Mouse (Mus musculus) limb, embryonic 12.5 days (tissue): ENCODE data around the gene Lhfpl3. TPM values are rescaled to one million over a fixed set of nuclear protein-coding genes. Genes with fewer than 3 reads are reported as not detected.
A peak's percentile ranks its signal among the peaks of the same experiment; 100 is the strongest.

Source experiments
- ATAC-seq: fragments of 200-750 bp; cut with Nextera tagmentation; 2 replicates; pipeline ENCODE4 v1.8.0; 2017; ENCODE audit warnings: low read depth, moderate TSS enrichment; ENCODE audit not compliant: insufficient number of reproducible peaks, insufficient read depth, low FRiP score, low TSS enrichment
- H3K27ac ChIP-seq: fragments of 300-500 bp; sonication (generic); 2 replicates; pipeline ENCODE4 v1.5.1; 2016; ENCODE audit warnings: mild to moderate bottlenecking, moderate library complexity
- H3K27me3 ChIP-seq: fragments of 300-500 bp; sonication (generic); 2 replicates; pipeline ENCODE4 v1.6.1; 2016; ENCODE audit warnings: mild to moderate bottlenecking, moderate library complexity
- H3K36me3 ChIP-seq: fragments of 300-500 bp; sonication (generic); 2 replicates; pipeline ENCODE4 v1.6.1; 2016; ENCODE audit warnings: mild to moderate bottlenecking, moderate library complexity
- H3K4me1 ChIP-seq: fragments of 300-500 bp; sonication (generic); replicated peaks from 2 replicates; pipeline ENCODE4 v1.6.1; 2016
- H3K4me2 ChIP-seq: fragments of 300-500 bp; sonication (generic); 2 replicates; pipeline ENCODE4 v1.6.1; 2016; ENCODE audit warnings: mild to moderate bottlenecking, moderate library complexity
- H3K4me3 ChIP-seq: fragments of 300-500 bp; sonication (generic); replicated peaks from 2 replicates; pipeline ENCODE4 v1.5.1; 2016; ENCODE audit warnings: mild to moderate bottlenecking
- H3K9ac ChIP-seq: fragments of 300-500 bp; sonication (generic); replicated peaks from 2 replicates; pipeline ENCODE4 v1.6.1; 2016; ENCODE audit warnings: mild to moderate bottlenecking, moderate library complexity
- H3K9me3 ChIP-seq: fragments of 300-500 bp; sonication (generic); 2 replicates; pipeline ENCODE4 v1.6.1; 2016; ENCODE audit warnings: mild to moderate bottlenecking, moderate library complexity
- WGBS: fragments of 180-500 bp; shearing (Covaris S2); methylation state at CpG from one replicate; pipeline ENCODE4 v1.1.7; 2016; 5-methylcytosine and 5-hydroxymethylcytosine counted together
- polyA plus RNA-seq: library from polyadenylated mRNA; unstranded; fragments of >200 nt; fragmentation: Nextera tagmentation; extraction: Ambion mirVana; gene quantifications from 2 replicates; pipeline ENCODE4 v1.2.1, GENCODE M21; 2016

Lhfpl3 gene
- polyA plus RNA-seq, 1 experiment from 2014 or later = 0.10 TPM

GRCm38 (mm10) chr5:23225621-23226020 lies 479.8 kb downstream of the Lhfpl3 start:
- H3K9me3 ChIP-seq = no peaks in the 10 kb centered on the region
- no peak overlapping the region for H3K27ac ChIP-seq
- H3K4me2 ChIP-seq = peak overlapping the region; percentile 52; the same call in 1 of the 2 replicates
- no peak for ATAC-seq
- H3K27me3 ChIP-seq = no peaks in the 10 kb centered on the region
- 27% methylated on average over 8 of the region's 8 CpGs for WGBS
- H3K4me1 ChIP-seq = peaks cover 13% of the 10 kb centered on the region; the same call in 1 of the 2 replicates
- H3K36me3 ChIP-seq = no peaks in the 10 kb centered on the region
- no peak overlapping the region for H3K4me3 ChIP-seq
- H3K9ac ChIP-seq = no peak overlapping the region

GRCm38 (mm10) chr5:23226753-23227152 lies 480.9 kb downstream of the Lhfpl3 start:
- Histone ChIP-seq H3K4me1 (peaks cover 13% of the 10 kb centered on the region; the same call in 1 of the 2 replicates), H3K36me3 (no peaks in the 10 kb centered on the region), H3K27ac (no peak overlapping the region), H3K9me3 (no peaks in the 10 kb centered on the region), H3K4me3 (no peak overlapping the region), H3K27me3 (no peaks in the 10 kb centered on the region), H3K4me2 (no peak overlapping the region), H3K9ac (no peak overlapping the region)
- WGBS = 55% methylated on average over 3 of the region's 3 CpGs
- no peak for ATAC-seq

- no peak for ATAC-seq
- no peak overlapping the region for H3K4me3 ChIP-seq
- no peaks in the 10 kb centered on the region for H3K36me3 ChIP-seq
- H3K4me2 ChIP-seq = no peak overlapping the region
- no peak overlapping the region for H3K27ac ChIP-seq
- 54% methylated on average over 4 of the region's 4 CpGs for WGBS
- H3K9ac ChIP-seq = no peak overlapping the region
- H3K4me1 ChIP-seq = no peaks in the 10 kb centered on the region
- no peaks in the 10 kb centered on the region for H3K9me3 ChIP-seq
- H3K27me3 ChIP-seq = no peaks in the 10 kb centered on the region
These were observed 501.1 kb downstream of the Lhfpl3 start for GRCm38 (mm10) chr5:23246974-23247373.

GRCm38 (mm10) chr5:23247784-23248183 lies 501.9 kb downstream of the Lhfpl3 start:
- Histone ChIP-seq H3K9me3 (no peaks in the 10 kb centered on the region), H3K4me3 (no peak overlapping the region), H3K9ac (no peak overlapping the region), H3K36me3 (no peaks in the 10 kb centered on the region), H3K27me3 (no peaks in the 10 kb centered on the region), H3K4me2 (no peak overlapping the region), H3K4me1 (no peaks in the 10 kb centered on the region), H3K27ac (no peak overlapping the region)
- 71% methylated on average over 1 of the region's 1 CpGs for WGBS
- ATAC-seq = no peak

- no peak for ATAC-seq
- Histone ChIP-seq H3K36me3 (no peaks in the 10 kb centered on the region), H3K4me3 (no peak overlapping the region), H3K27ac (no peak overlapping the region), H3K4me2 (no peak overlapping the region), H3K27me3 (no peaks in the 10 kb centered on the region), H3K9ac (no peak overlapping the region), H3K9me3 (no peaks in the 10 kb centered on the region), H3K4me1 (no peaks in the 10 kb centered on the region)
These were observed 502.4 kb downstream of the Lhfpl3 start for GRCm38 (mm10) chr5:23248303-23248702.

GRCm38 (mm10) chr5:23249896-23250875 lies 504.3 kb downstream of the Lhfpl3 start:
- no peak overlapping the region for H3K27ac ChIP-seq
- no peaks in the 10 kb centered on the region for H3K36me3 ChIP-seq
- H3K4me3 ChIP-seq = no peak overlapping the region
- no peaks in the 10 kb centered on the region for H3K27me3 ChIP-seq
- WGBS = 55% methylated on average over 9 of the region's 9 CpGs
- H3K4me1 ChIP-seq = no peaks in the 10 kb centered on the region
- no peak overlapping the region for H3K9ac ChIP-seq
- no peak for ATAC-seq
- no peaks in the 10 kb centered on the region for H3K9me3 ChIP-seq
- H3K4me2 ChIP-seq = no peak overlapping the region

GRCm38 (mm10) chr5:23251462-23252224 lies 505.8 kb downstream of the Lhfpl3 start:
- WGBS = 41% methylated on average over 12 of the region's 12 CpGs
- Histone ChIP-seq H3K27ac (no peak overlapping the region), H3K4me2 (no peak overlapping the region)

GRCm38 (mm10) chr5:23255816-23256418 lies 510.1 kb downstream of the Lhfpl3 start:
- H3K36me3 ChIP-seq = no peaks in the 10 kb centered on the region
- H3K27me3 ChIP-seq = no peaks in the 10 kb centered on the region
- H3K4me1 ChIP-seq = no peaks in the 10 kb centered on the region; the same call in 1 of the 2 replicates
- no peak overlapping the region for H3K4me2 ChIP-seq
- H3K9me3 ChIP-seq = no peaks in the 10 kb centered on the region
- no peak for ATAC-seq
- no peak overlapping the region for H3K4me3 ChIP-seq
- H3K9ac ChIP-seq = no peak overlapping the region
- WGBS = 67% methylated on average over 3 of the region's 3 CpGs
- no peak overlapping the region for H3K27ac ChIP-seq

More at GRCm38 (mm10) chr5:23251462-23252224, 505.8 kb downstream of the Lhfpl3 start:
- Histone ChIP-seq H3K9ac (no peak overlapping the region), H3K4me1 (no peaks in the 10 kb centered on the region; the same call in 1 of the 2 replicates), H3K9me3 (no peaks in the 10 kb centered on the region), H3K36me3 (no peaks in the 10 kb centered on the region), H3K27me3 (no peaks in the 10 kb centered on the region), H3K4me3 (no peak overlapping the region)
- ATAC-seq = no peak

- H3K9ac ChIP-seq = no peak overlapping the region
- no peaks in the 10 kb centered on the region for H3K4me1 ChIP-seq
- H3K9me3 ChIP-seq = no peaks in the 10 kb centered on the region
- H3K27me3 ChIP-seq = no peaks in the 10 kb centered on the region
- WGBS = 84% methylated on average over 3 of the region's 3 CpGs
- H3K36me3 ChIP-seq = no peaks in the 10 kb centered on the region
- no peak overlapping the region for H3K27ac ChIP-seq
- no peak overlapping the region for H3K4me3 ChIP-seq
- no peak for ATAC-seq
- H3K4me2 ChIP-seq = no peak overlapping the region
These were observed 527.5 kb downstream of the Lhfpl3 start for GRCm38 (mm10) chr5:23273309-23273708.

GRCm38 (mm10) chr5:23279364-23279763 lies 533.5 kb downstream of the Lhfpl3 start:
- WGBS = 88% methylated on average over 7 of the region's 7 CpGs
- no peak for ATAC-seq
- H3K36me3 ChIP-seq = no peaks in the 10 kb centered on the region

GRCm38 (mm10) chr5:23284884-23285283 lies 539.0 kb downstream of the Lhfpl3 start:
- Histone ChIP-seq H3K36me3 (no peaks in the 10 kb centered on the region), H3K4me2 (no peak overlapping the region), H3K4me1 (no peaks in the 10 kb centered on the region), H3K27me3 (no peaks in the 10 kb centered on the region), H3K27ac (no peak overlapping the region), H3K9ac (no peak overlapping the region), H3K9me3 (no peaks in the 10 kb centered on the region), H3K4me3 (no peak overlapping the region)
- 19% methylated on average over 3 of the region's 3 CpGs for WGBS
- no peak for ATAC-seq

More at GRCm38 (mm10) chr5:23279364-23279763, 533.5 kb downstream of the Lhfpl3 start:
- no peak overlapping the region for H3K9ac ChIP-seq
- no peaks in the 10 kb centered on the region for H3K27me3 ChIP-seq
- H3K4me2 ChIP-seq = no peak overlapping the region
- no peak overlapping the region for H3K4me3 ChIP-seq
- no peaks in the 10 kb centered on the region for H3K4me1 ChIP-seq
- no peak overlapping the region for H3K27ac ChIP-seq
- H3K9me3 ChIP-seq = no peaks in the 10 kb centered on the region
